Mouse (Mus musculus) midbrain, embryonic 15.5 days (tissue): ENCODE measurements around the gene Ube2q1. TPM values are rescaled to one million over a fixed set of nuclear protein-coding genes. Genes with fewer than 3 reads are reported as not detected.

Source experiments
- ATAC-seq: fragments of 200-750 bp; cut with Nextera tagmentation; replicated peaks from 2 replicates; pipeline ENCODE4 v1.8.0; 2017; ENCODE audit warnings: moderate TSS enrichment
- H3K27ac ChIP-seq: fragments of 300-500 bp; sonication (generic); 2 replicates; pipeline ENCODE4 v1.5.1; 2015; ENCODE audit warnings: mild to moderate bottlenecking, inconsistent platforms
- H3K27me3 ChIP-seq: fragments of 300-500 bp; sonication (generic); replicated peaks from 2 replicates; pipeline ENCODE4 v1.6.1; 2015; ENCODE audit warnings: inconsistent platforms
- H3K36me3 ChIP-seq: fragments of 300-500 bp; sonication (generic); replicated peaks from 2 replicates; pipeline ENCODE4 v1.6.1; 2015; ENCODE audit warnings: inconsistent platforms
- H3K4me1 ChIP-seq: fragments of 300-500 bp; sonication (generic); 2 replicates; pipeline ENCODE4 v1.6.1; 2015; ENCODE audit warnings: inconsistent platforms
- H3K4me2 ChIP-seq: fragments of 300-500 bp; sonication (generic); 2 replicates; pipeline ENCODE4 v1.6.1; 2015; ENCODE audit warnings: inconsistent platforms, mild to moderate bottlenecking, moderate library complexity
- H3K4me3 ChIP-seq: fragments of 300-500 bp; sonication (generic); 2 replicates; pipeline ENCODE4 v1.5.1; 2015; ENCODE audit warnings: mild to moderate bottlenecking, inconsistent platforms
- H3K9ac ChIP-seq: fragments of 300-500 bp; sonication (generic); 2 replicates; pipeline ENCODE4 v1.6.1; 2015; ENCODE audit warnings: mild to moderate bottlenecking, inconsistent platforms
- H3K9me3 ChIP-seq: fragments of 300-500 bp; sonication (generic); 2 replicates; pipeline ENCODE4 v1.6.1; 2016; ENCODE audit warnings: inconsistent platforms
- WGBS: fragments of 180-500 bp; shearing (Covaris S2); methylation state at CpG from one replicate; pipeline ENCODE4 v1.1.7; 2015; ENCODE audit warnings: mixed read lengths; 5-methylcytosine and 5-hydroxymethylcytosine counted together
- polyA plus RNA-seq: library from polyadenylated mRNA; unstranded; fragments of >200 nt; fragmentation: Nextera tagmentation; extraction: Ambion mirVana; gene quantifications from 2 replicates; pipeline ENCODE4 v1.2.1, GENCODE M21; 2015

Gene Ube2q1
- polyA plus RNA-seq, 1 experiment from 2014 or later, result 13.8 TPM

DNA sequence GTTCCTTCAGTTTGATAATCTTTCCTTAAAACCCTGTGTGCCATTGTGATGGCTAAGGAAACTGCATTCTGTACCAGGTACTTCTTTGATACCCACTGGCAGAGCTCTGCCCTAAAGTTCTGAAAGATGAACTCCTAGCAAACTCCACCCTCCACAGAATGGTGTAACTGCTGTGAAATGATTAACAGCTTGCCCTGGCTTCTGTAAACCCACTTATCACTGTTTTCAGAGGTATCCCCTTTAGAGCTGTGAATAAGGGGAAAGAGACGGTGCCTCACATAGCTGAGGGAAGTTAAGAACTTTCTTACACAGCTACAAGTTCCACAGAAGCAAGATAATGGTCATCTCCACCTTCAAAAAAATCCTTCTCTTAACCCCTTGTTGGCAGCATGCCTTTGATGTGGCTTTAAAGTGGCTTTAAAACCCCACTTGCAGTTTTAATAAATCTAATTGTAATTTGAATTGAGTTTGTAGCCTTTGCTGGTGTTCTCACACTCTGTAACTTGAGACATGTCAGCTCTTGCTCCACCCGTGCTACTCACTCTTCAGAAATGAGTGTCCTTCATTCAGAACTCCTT lies 2.9 kb upstream of the Ube2q1 start:
- no peak overlapping the region for H3K27ac ChIP-seq
- H3K9ac ChIP-seq, result 0 out of 2 replicates have a peak overlapping the region, but pooled peaks have one; percentile 3
- no peaks in the 10 kb centered on the region for H3K36me3 ChIP-seq
- no peak overlapping the region for H3K4me3 ChIP-seq
- peaks cover 38% of the 10 kb centered on the region for H3K4me1 ChIP-seq
- no peak overlapping the region for H3K4me2 ChIP-seq
- no peaks in the 10 kb centered on the region for H3K27me3 ChIP-seq
- no peak for ATAC-seq
- WGBS, result 57% methylated on average over 2 of the region's 2 CpGs
- no peaks in the 10 kb centered on the region for H3K9me3 ChIP-seq

DNA sequence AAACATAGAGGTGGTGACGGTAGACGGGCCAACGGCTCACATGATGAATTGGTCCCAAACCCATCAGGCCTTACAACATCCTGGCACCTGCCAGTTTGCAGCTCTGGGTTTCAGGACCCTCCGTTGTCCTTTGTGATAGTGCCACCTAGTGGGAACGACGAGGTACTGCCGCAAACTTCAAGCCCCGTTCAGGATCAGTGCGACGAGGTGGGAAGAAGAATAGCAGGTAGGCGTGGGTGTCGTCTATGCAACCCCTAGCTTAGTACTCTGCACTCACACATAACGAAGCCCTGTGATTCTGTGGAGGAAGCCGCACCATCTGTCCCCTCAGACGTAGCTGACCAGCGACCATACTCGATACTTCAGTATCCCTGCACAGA lies 838 bp upstream of the Ube2q1 start:
- Histone ChIP-seq H3K4me2 (peak overlapping the region; percentile 88), H3K27me3 (no peaks in the 10 kb centered on the region), H3K36me3 (peaks cover 6% of the 10 kb centered on the region; the same call in 1 of the 2 replicates), H3K4me1 (peaks cover 43% of the 10 kb centered on the region), H3K9me3 (no peaks in the 10 kb centered on the region), H3K4me3 (peak overlapping the region; percentile 93), H3K9ac (peak overlapping the region; percentile 56), H3K27ac (peak overlapping the region; percentile 95)
- WGBS, result under 1% methylated on average over 17 of the region's 17 CpGs
- ATAC-seq, result peak; percentile 84

DNA sequence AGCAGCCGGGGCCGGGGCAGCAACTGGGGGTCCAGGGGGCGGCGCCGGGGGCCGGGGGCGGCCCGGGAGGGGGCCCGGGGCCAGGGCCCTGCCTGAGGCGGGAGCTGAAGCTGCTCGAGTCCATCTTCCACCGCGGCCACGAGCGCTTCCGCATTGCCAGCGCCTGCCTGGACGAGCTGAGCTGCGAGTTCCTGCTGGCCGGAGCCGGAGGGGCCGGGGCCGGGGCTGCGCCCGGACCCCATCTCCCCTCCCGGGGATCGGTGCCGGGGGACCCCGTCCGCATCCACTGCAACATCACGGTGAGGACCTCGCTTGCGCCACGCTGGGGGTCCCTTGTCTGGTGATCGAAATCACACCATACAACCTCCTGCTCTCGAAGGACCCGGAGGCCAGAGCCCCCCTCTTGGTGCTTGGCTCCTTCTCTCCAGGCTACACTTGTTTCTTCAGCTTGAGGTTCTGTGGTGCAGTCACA lies 360 bp downstream of the Ube2q1 start:
- Histone ChIP-seq H3K9ac (peak overlapping the region; percentile 97), H3K27ac (peak overlapping the region; percentile 95), H3K4me1 (peaks cover 43% of the 10 kb centered on the region), H3K9me3 (no peaks in the 10 kb centered on the region), H3K36me3 (peaks cover 12% of the 10 kb centered on the region), H3K27me3 (no peaks in the 10 kb centered on the region), H3K4me3 (peak overlapping the region; percentile 93), H3K4me2 (peak overlapping the region; percentile 88)
- ATAC-seq, result no peak
- 1% methylated on average over 27 of the region's 37 CpGs for WGBS

DNA sequence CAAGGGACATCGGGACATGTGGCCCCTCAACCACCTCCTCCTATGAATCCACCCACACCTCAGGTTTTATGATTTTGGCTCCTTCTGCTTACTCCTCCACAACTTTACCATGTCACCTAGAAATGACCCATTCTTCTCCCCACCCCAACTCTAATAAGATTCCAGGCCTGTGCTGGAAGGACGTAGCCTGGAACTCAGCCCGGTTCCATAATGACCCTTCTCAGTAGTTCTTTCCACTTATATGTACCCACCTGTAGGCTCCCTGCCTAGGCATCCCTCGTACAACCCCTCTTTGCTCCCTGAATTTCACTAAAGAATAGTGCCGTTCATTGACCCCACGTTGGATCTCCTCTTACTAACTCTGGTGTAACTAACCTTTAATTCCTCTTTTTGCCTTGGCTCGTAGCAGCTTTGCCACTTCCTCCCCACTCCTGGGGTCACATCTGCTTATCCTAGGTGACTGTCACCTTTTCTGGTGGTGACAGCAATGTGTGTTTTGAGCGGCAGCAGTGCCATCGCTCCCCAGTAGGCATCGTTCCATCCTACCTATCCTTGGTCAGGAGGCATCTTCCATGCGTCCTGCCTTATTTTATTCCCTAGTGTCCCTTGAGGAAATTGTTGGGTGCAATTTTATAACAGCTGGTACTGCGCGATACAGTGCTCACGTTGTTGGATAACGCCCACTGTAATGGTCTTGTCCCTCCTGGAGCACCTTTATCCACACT lies 982 bp downstream of the Ube2q1 start:
- ATAC-seq, result no peak
- H3K4me2 ChIP-seq, result peak overlapping the region; percentile 88
- H3K4me3 ChIP-seq, result peak overlapping the region; percentile 93
- H3K36me3 ChIP-seq, result peaks cover 19% of the 10 kb centered on the region
- peak overlapping the region; percentile 97 for H3K9ac ChIP-seq
- 55% methylated on average over 15 of the region's 15 CpGs for WGBS
- no peaks in the 10 kb centered on the region for H3K9me3 ChIP-seq
- peaks cover 43% of the 10 kb centered on the region for H3K4me1 ChIP-seq
- peak overlapping the region; percentile 95 for H3K27ac ChIP-seq
- H3K27me3 ChIP-seq, result no peaks in the 10 kb centered on the region

DNA sequence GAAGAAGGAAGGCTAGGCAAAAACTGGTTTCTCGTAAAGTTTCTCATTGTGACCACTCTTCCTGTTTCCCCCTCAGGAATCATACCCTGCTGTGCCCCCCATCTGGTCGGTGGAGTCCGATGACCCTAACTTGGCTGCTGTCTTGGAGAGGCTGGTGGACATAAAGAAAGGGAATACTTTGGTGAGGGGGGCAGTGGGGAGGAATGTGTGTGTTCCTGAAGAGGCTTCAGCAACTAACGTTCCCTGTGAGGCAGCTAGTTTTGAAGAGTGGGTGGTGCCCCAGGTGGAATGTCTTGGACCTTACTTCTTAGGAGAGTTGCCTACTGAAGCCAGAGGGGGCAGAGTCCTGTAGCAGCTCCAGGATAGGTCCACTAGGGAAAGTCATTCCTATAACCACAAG lies 2.6 kb downstream of the Ube2q1 start:
- no peak overlapping the region for H3K9ac ChIP-seq
- H3K4me1 ChIP-seq, result peaks cover 36% of the 10 kb centered on the region
- no peak overlapping the region for H3K4me3 ChIP-seq
- H3K27ac ChIP-seq, result no peak overlapping the region
- no peaks in the 10 kb centered on the region for H3K9me3 ChIP-seq
- no peak for ATAC-seq
- H3K4me2 ChIP-seq, result no peak overlapping the region
- H3K27me3 ChIP-seq, result no peaks in the 10 kb centered on the region
- peaks cover 35% of the 10 kb centered on the region for H3K36me3 ChIP-seq
- whole genome bisulfite sequencing, result 83% methylated on average over 4 of the region's 4 CpGs

DNA sequence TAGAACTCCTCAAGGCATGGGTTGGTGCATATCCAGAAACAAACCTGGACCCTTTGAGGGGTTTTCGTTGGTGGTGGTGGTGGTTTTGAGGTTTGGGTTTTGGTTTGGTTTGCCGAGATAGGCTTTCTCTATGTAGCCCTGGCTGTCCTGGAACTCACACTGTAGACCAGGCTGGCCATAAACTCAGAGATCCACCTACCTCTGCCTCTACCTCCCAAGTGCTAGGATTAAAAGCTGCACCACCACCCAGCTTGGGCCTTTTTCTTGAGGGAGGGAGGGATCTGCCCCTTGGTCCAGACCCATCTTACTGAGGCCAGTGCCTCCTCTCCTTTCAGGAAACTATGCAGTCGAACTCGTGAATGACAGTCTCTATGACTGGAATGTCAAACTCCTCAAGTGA lies 6.7 kb downstream of the Ube2q1 start:
- H3K9ac ChIP-seq, result no peak overlapping the region
- no peaks in the 10 kb centered on the region for H3K9me3 ChIP-seq
- H3K27ac ChIP-seq, result no peak overlapping the region
- no peaks in the 10 kb centered on the region for H3K27me3 ChIP-seq
- H3K36me3 ChIP-seq, result peaks cover 59% of the 10 kb centered on the region
- WGBS, result 91% methylated on average over 4 of the region's 4 CpGs
- no peak overlapping the region for H3K4me3 ChIP-seq
- H3K4me1 ChIP-seq, result peaks cover 11% of the 10 kb centered on the region
- no peak overlapping the region for H3K4me2 ChIP-seq
- no peak for ATAC-seq

DNA sequence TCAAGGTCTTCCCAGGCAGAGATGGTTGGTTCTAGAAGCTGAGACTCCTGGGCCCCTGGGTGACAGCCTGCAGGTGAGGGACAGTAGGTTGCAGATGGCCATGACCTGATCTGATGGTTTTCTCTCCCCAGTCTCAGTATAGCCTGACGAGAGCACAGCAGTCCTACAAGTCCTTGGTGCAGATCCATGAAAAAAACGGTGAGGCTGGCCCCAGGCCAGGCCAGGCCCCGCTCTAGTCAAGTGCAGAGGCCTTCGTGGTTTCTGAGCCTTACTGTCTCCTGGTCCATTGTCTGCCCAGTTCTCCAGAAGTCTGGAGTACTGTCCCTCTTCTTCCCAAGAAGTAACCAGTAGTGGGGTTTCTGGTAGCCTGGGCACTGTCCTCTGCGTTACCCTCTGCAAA lies 8.2 kb downstream of the Ube2q1 start:
- H3K4me1 ChIP-seq, result no peaks in the 10 kb centered on the region
- no peak overlapping the region for H3K4me2 ChIP-seq
- no peak overlapping the region for H3K9ac ChIP-seq
- peaks cover 56% of the 10 kb centered on the region for H3K36me3 ChIP-seq
- no peaks in the 10 kb centered on the region for H3K27me3 ChIP-seq
- no peak overlapping the region for H3K4me3 ChIP-seq
- WGBS, result 90% methylated on average over 5 of the region's 5 CpGs
- ATAC-seq, result no peak
- H3K9me3 ChIP-seq, result no peaks in the 10 kb centered on the region
- H3K27ac ChIP-seq, result no peak overlapping the region

DNA sequence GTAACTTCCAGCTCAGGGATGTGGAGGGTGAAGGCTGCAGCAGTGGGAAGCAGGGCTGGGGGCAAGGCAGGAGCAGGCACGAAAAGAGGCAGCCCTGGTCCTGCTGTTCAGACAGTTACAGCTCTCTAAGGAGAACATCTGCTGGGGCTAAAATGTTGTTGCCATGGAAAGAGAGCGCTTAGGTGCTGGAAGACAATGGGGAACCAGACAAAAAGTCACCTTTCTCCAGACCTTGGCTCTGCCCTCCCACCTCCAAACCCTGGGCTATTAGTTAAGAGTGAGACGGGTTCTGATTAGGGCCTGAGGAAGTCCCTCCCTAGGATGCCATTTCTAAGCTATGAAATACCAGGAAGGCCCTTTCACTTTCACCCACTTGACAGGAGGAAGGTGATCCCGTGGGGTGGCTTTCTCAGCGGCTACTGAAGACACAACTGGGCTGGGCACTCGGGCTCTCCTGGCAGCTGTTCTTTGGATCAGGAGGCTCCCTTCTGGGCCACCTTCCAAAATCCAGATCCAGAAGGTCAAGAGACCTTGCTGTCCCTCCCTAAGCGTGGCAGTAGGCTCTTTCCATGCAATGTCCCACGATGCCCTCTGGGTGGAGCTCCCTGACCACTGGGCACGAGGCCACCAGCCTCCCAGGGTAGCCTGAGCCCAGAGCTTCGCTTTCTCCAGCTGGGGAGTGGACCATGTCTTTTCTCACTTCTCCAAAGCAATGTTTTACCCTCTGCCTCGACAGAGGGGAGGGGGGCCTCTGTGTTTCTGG lies 11.8 kb downstream of the Ube2q1 start:
- ATAC-seq, result 0 out of 2 replicates have a peak, but pooled peaks have one; percentile 30
- no peak overlapping the region for H3K9ac ChIP-seq
- WGBS, result 26% methylated on average over 11 of the region's 11 CpGs

DNA sequence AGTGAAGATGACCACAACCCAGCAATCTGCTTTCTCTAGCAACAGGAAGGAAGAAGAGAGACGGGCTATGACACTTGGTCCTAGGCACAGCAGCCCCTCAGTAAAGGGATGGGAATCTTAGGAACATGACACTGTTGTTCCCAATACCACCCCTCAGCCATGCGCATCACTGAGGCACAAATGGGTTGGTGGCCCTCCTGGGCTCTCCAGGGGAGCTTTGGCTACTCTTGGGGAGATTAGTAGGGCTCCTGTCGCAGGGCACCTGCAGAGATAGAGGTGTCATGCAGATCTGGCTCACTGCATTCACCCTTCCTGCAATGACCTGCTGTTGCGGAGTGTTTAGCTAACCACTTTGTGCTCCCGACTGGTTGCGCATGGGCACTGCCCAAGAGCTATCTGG lies 12.9 kb downstream of the Ube2q1 start:
- Histone ChIP-seq H3K27ac (no peak overlapping the region), H3K4me1 (no peaks in the 10 kb centered on the region), H3K9me3 (no peaks in the 10 kb centered on the region), H3K4me2 (no peak overlapping the region), H3K4me3 (no peak overlapping the region), H3K36me3 (peaks cover 22% of the 10 kb centered on the region), H3K9ac (no peak overlapping the region), H3K27me3 (no peaks in the 10 kb centered on the region)
- whole genome bisulfite sequencing, result 76% methylated on average over 6 of the region's 6 CpGs
- ATAC-seq, result no peak

More for the DNA sequence above, 11.8 kb downstream of the Ube2q1 start:
- no peak overlapping the region for H3K4me3 ChIP-seq
- H3K9me3 ChIP-seq, result no peaks in the 10 kb centered on the region
- peaks cover 33% of the 10 kb centered on the region for H3K36me3 ChIP-seq
- H3K27ac ChIP-seq, result no peak overlapping the region
- no peaks in the 10 kb centered on the region for H3K27me3 ChIP-seq
- H3K4me1 ChIP-seq, result no peaks in the 10 kb centered on the region
- H3K4me2 ChIP-seq, result no peak overlapping the region

DNA sequence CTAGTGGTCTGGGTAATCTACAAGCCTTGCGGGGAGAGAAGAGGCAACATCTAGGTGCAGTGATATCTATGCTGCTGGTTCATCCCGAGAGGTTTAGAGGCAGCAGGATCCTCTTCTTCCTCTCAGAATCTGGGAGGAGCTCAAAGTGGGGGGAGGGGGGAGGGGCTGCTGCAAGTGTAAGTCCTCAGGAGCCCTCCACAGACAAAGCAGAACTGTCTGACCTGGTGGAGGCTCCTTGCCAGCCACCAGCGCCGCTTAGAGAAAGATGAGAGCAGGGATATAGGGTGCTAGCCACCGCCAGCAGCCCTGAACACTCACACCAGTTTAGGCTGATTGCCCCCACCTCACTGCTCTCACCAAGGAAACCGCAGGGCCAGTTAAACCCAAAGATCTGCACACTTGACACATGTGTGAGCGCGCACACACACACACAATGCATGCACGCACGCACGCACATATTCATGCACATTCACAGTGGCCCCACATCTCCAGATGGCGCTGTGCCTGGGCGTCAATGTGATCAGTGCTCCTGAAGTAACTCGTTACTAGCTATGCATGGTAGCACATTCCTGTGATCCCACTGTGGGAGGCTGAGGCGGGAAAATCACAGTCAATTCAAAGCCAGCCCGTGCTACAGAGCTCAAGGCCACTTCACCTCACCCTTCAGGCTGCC lies 15.4 kb downstream of the Ube2q1 start:
- no peaks in the 10 kb centered on the region for H3K27me3 ChIP-seq
- no peak for ATAC-seq
- no peak overlapping the region for H3K4me2 ChIP-seq
- H3K9me3 ChIP-seq, result no peaks in the 10 kb centered on the region
- no peak overlapping the region for H3K4me3 ChIP-seq
- H3K4me1 ChIP-seq, result no peaks in the 10 kb centered on the region
- 73% methylated on average over 16 of the region's 16 CpGs for WGBS
- no peak overlapping the region for H3K9ac ChIP-seq
- H3K36me3 ChIP-seq, result no peaks in the 10 kb centered on the region
- H3K27ac ChIP-seq, result no peak overlapping the region

DNA sequence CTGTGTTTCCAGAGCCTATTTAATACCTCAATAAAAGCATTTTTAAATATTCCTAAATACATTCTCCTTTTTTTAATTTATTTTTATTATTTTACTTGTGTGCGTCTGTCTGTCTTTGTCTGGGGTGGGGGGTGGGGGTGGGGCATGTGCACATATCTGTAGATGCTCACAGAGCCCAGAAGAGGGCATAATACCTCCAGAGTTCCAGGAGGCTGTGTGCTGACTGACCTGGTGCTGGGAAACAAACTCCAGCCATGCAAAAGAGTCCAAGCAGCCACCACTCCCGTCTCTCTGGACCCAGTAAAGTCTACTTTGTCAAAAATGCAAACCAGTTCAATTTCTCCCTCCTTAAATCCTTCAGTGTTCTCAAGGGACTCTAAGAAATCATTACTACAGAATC lies 21.2 kb downstream of the Ube2q1 start:
- H3K27me3 ChIP-seq, result no peaks in the 10 kb centered on the region
- no peaks in the 10 kb centered on the region for H3K9me3 ChIP-seq
- no peak overlapping the region for H3K27ac ChIP-seq
- no peak overlapping the region for H3K9ac ChIP-seq
- H3K4me1 ChIP-seq, result no peaks in the 10 kb centered on the region
- no peak for ATAC-seq
- 49% methylated on average over 2 of the region's 2 CpGs for WGBS
- no peaks in the 10 kb centered on the region for H3K36me3 ChIP-seq
- H3K4me3 ChIP-seq, result no peak overlapping the region
- H3K4me2 ChIP-seq, result no peak overlapping the region

DNA sequence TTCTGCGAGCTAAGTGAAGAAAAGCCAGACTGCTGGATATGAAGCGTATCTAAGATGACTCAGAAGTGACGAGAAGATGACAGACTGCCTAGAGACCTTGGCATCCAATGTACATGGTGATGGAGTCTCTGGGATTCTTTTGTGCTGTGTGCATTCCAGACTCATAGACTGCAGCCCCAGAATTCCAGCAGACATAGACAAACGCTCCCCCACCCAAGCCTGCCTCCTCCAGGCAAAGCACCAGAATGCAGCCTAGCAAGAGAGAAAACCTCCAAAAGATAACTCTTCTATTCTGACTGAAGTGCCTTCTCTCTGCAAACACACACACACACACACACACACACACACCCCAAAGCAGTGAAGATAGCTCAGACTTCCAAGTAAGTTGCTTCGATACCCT lies 22.3 kb downstream of the Ube2q1 start:
- Histone ChIP-seq H3K4me2 (no peak overlapping the region), H3K27ac (no peak overlapping the region), H3K4me1 (no peaks in the 10 kb centered on the region), H3K36me3 (no peaks in the 10 kb centered on the region), H3K4me3 (no peak overlapping the region), H3K9me3 (no peaks in the 10 kb centered on the region), H3K9ac (no peak overlapping the region), H3K27me3 (no peaks in the 10 kb centered on the region)
- WGBS, result 71% methylated on average over 5 of the region's 5 CpGs
- ATAC-seq, result no peak
